Mouse (Mus musculus): ENCODE results near the gene 2310033P09Rik.
"Not testable (repeated sequence)": the region's sequence is repeated elsewhere in the genome, so short reads cannot be mapped to it uniquely, and the experiment has no call there.

The 2310033P09Rik gene

DNA sequence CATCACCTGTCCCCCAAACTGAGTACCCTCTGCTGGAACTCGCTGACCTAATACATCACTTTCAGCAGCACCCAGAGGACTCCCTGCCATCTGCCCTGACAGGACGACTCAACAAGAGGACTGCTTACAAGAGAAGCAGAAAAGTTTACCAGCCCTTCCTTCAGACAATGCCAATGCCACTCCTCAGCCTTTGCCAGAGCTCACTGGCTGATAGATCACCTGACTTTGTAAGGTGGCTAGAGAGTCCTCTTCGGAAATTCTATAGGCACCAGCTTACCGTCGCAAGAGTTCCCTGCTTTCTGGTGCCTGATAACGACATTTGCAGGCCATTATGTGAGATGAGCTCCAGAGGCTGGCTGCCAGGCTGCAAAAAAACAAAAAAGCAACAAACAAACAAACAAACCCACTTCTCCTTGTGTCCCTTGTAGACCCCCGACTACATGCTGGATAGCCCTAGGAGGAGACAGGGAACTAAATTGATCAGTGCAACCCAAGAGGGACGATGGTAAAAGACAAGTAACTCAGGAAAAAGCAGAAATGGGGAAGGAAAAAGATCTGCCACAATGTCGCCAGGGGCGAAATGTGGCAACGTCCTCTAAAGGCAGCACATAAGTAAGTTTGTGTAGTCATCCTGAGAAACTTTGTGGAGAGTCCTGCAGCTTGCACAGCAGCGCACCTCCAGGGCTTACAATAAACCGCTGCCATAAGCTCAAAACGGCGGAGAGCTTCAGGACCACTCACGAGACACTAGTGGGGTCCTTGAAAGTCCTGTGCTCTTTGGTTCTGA is 6.7 kb upstream of the 2310033P09Rik start:
- DNase-seq (ENCODE audit: low spot score): no peak

DNA sequence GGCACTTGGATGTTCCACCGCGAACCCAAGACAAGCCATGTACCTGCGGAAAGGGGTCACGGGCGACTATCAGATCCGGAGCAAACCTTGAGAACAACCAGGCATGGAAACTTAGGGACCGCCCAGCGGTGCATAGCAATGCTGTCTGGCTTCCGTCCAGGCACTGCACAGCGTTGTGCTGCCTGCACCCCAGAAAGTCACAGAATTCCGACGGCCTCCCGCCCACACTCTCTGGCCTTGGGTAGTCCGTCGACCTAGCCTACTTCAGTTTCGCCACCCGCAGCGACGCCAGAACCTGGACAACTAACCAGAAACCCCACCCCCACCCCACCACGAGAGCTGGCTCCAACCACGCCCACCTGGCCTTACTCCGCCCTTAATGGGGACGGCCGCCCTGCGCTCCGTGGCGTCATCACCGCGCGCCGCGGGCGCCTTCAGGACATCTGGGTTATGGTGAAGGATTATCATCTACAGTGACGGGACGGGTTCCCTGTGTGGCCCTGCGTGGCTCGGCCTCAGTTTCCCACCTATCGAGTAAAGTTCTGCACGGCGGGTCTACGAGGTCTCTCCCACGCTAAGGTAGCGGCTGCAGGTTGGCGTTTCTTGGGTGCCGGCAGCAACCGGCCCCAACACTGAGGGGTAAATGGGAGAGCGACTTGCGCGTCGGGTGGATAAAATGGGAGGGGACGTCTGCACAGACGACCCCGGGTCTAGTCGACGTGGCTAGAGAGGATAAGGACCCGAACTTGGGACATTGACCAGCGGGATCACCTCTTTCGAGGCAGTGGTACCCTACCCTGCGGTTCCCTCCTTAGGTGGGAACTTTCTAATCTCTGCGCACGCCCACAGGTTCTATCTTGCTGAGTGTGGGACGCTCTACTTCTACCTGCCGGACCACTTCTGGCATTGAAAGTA is 5.8 kb upstream of the 2310033P09Rik start, which contains the start of gene Mrpl55:
Mrpl55 (plus strand) TSS at position 406 of the 915 bp plus-strand sequence.
- DNase-seq (ENCODE audit: low spot score): peak; percentile 93

DNA sequence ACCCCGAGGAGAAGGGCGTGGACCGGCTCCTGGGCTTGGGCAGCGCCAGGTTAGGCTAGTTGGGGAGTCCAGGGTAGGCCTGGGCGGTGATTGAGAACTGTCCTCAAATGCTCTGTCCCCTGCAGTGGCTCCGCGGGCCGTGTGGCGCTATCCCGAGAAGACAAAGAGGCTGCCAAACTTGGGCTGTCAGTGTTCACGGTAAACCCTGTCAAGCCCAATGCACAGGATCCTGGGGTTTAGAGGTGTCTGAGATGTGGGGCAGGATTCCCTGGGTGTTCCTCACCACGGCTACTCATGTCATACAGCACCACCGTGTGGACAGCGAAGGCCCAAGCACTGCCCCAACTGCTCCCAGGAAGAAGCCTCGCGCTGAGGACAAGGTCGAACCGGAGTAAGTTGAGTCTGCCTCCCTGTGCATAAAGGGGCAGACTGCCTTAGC is 901 bp downstream of the 2310033P09Rik start:
- peak; percentile 82 for DNase-seq (ENCODE audit: low spot score)

DNA sequence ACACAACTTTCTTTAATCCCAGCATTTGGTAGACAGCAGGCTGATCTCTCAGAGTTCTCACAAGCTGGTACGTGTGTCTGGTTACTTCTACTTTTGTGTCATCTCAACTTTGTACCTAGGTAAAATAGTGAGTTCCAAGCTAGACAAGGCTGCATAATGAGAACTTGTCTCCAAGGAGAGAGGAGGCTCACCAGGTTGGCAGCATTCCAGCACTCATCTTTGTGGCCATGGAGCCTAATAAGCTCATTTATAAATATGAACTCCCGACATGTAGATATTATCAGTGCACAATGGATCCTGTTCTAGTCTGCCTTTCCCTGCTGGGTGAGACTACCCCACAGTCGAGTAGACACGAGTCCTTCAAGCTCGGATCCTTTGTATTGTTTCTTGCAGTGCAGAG is 1.5 kb downstream of the 2310033P09Rik start:
- no peak for DNase-seq (ENCODE audit: low spot score)

DNA sequence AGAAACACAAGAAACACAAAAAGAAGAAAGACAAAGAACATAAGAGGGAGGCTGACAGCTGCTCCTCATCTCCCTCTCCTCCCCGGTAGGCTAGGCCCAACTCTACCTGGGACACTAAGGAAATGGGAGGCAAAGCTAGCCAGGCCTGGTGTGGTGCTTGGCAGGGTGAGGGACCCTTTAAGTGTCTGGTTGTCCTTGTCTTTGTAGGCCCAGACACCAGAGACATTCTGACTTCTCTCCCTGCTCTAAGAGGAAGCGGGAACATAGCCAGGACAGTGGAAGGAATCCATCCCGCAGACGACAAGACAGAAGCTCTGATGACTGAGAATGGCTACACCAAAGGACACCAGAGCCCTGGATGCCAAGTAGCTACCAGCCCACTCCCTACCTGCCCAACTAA is 1.9 kb downstream of the 2310033P09Rik start:
- DNase-seq (ENCODE audit: low spot score): no peak

DNA sequence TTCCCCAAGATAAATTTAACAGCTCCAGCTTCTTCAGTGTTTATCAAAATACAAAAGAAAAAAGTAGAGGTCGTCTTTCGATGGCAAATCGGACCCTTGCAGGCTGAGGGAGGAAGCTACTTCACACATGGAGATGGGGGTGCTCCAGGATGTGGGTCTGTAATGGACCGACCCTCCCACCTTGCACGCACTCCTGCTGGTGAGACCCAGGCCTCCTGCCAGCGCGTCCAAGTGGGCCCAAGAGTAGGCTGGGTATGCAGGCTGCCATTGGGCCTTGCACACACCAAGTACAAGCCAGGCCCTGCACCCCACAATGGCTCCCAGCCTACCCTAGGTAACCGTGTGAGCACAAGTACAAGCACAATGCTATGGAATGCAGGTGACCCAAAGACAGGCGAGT is 3.4 kb downstream of the 2310033P09Rik start:
- not testable (repeated sequence) for DNase-seq (ENCODE audit: low spot score)

DNA sequence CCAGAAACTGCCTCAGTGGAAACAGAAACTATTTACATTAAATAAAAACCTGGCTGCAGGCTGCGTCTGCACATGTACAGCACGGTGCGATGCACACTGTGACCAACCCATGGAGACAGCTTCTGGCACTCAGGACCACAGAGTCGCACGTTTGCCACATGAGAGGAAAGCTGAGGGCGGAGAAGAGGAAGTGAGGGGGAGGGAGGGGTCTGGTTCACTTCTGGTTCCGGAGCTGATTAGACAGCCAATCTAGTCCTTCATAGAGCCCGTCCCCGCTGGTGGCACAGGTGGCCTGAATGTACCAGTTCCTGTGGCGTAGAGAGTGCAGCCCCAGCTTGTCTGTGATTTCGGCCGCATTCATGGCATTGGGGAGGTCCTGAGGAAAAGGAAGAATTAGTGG is 4.2 kb downstream of the 2310033P09Rik start:
- DNase-seq (ENCODE audit: low spot score): not testable (repeated sequence)

DNA sequence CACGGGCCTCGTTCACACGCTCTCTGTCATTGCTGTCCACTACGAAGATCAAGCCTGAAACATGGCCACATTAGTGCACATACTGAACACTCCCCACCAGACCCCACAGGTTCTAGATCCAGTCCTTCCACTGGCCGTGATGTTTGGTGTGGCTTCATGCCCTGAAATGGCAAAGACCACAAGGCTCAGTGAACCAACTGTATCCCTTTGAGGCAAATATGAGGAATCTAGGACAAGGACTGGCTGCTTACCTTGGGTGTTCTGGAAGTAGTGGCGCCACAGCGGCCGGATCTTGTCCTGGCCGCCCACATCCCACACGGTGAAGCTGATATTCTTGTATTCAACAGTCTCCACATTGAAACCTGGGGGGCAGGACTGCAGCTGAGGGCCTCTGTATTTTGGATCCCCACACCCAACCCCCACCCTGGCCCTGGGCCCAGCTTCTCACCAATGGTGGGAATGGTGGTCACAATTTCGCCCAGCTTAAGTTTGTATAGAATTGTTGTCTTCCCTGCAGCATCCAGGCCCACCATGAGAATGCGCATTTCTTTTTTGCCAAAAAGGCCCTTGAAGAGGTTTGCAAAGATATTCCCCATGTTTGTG is 4.9 kb downstream of the 2310033P09Rik start:
- DNase-seq (ENCODE audit: low spot score): no peak

DNA sequence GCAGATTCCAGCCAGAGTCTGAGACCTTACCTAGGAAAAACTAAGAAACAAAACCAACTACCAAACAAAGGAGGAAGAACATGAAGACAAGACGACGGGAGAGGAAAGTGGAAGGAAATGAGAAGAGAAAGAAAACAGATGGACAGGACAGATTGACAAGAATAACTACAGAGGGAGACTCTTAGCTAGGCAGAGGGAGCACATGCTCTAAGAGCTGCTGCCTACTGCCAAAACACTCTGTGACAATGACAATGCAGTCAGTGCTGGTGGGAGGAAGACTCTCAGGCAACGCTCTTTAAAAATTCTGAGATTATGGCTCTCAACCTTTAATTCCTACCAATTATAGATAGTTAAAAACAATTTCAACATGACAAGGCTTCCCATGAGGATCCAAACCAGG is 8.8 kb downstream of the 2310033P09Rik start:
- DNase-seq (ENCODE audit: low spot score): no peak

DNA sequence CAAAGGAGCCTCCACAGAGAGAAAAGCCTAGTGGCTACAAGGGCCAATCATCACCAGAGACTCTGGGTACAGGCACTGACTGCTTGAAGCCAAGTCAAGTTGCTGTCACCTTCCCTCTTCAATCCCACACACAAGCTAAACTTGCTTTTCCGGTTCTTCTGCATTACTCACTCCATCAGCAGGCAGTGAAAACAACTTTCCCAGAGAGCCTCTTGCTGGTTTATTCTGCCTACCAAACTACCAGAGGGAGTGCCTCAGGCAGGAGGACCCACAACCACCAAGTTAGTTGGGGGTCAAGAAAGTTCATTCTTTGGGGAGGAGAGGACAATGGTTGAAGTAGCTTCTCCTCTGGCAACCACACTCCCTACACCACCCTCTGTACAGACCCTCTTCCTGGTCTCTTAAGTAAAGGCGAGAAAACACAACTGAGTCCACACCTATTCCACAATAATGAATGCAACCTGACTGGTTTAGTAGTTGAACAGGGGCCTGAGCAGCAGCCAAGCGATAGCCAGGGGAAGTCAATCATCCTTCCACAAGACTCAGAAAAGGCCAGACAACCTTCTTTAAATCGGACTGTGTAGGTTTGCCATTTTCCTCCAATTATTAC is 10.4 kb downstream of the 2310033P09Rik start:
- DNase-seq (ENCODE audit: low spot score): no peak

DNA sequence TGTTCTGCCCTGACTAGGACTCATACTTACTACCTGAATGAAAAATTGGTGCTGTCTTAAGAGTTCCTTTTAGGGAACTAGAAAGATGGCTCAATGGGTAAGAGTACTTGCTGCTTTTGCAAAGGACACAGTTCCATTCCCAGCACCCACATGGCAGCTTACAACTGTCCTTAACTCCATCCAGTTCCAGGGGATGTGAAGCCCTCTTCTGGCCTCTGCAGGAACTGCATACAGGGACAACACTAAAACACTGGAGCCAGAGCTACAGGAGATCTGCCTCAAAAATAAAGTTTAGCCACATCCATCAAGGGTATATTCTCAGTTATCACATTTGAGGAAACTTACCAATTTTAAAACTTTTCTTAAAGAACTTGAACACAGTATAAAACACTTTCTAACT is 10.9 kb downstream of the 2310033P09Rik start:
- no peak for DNase-seq (ENCODE audit: low spot score)

DNA sequence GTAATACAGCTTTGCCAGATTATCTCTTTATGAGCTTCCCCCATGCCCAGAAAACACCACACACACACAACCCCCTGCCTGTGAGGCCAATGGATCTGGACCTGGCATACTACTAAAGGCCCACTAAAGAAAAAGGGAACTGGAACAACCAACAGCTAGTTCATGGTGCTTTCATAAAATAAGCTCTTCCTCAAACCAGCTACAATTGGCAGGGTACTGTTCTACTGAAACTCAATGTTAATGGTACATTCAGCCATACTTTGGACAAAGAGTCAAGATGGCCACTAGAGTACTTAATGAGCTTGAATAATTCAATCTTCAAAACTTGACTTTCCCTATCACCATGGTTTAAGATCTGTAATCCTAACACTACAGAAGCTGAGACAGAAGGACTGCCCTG is 13.5 kb downstream of the 2310033P09Rik start:
- no peak for DNase-seq (ENCODE audit: low spot score)

DNA sequence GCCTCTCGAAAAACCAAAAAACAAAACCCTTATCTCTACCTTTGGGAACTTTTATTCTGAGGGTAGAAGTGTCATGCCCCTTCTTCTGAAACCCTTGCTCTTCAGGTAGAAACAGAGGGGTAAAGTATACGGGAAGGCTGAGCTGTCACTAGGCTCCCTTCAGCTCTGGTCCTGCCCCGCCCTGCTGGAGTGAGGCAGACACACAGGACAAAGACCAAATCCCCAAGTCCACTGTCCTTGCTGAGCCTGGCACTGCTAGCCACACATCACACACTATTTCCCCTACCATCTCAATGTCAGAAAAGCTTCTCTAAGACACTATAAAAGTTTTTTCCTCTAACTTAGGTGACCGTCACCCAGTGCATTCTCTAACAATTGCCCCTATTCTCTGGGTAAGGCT is 14.2 kb downstream of the 2310033P09Rik start:
- DNase-seq (ENCODE audit: low spot score): no peak

DNA sequence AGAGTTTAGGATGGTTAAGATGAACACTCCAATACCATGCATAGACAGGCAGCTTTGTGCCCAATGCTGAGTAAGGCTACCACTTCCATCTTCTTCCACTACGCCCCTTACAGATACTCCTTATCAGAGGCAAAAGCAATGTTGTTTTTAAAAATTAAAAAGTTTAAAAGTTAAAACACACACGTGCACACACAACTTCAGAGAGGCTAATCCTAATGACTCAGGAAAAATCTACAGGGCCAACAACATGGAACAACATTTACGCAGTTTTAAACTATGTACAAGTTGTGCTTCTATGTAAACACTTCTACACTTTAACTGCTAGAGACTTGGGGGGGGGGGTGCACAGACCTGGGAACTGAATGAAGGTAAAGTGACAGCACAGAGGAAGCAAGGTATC is 15.9 kb downstream of the 2310033P09Rik start:
- no peak for DNase-seq (ENCODE audit: low spot score)

DNA sequence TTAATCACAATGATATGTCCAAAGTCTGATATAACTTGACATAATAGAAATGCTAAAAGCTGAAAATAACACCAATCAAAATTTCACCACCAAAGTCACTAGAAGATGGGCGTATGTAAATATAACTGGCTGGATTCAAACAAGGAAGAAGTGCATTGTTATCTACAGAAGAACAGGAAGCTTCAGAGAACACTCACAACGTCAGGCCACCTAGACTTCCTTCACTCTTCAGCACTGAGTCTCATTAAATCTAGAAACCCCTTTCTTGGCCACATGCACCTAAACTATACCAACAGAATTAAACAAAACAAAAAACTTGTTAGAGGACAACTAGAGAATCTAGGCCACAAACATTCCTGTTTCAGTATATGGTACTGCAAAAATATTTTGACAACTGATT is 16.3 kb downstream of the 2310033P09Rik start:
- DNase-seq (ENCODE audit: low spot score): no peak

DNA sequence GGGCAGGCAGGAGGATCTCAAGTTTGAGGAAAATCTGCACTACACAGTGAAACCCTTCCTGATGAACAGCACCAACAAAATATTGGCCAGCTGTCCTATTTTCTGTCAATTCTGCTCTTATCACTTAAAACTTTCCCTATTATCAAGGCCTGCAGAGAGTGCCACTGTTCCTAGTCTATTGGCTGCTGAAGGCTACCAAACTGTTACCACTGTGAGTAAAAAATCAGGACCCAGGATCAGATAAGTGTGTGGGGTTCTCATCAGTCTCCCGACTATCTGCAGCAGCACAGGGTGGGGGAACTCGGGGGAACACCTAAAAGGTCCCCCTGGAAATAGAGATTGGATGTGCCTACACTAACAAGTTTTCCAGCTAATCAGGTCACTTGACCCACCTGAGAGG is 17.0 kb downstream of the 2310033P09Rik start:
- DNase-seq (ENCODE audit: low spot score): no peak

DNA sequence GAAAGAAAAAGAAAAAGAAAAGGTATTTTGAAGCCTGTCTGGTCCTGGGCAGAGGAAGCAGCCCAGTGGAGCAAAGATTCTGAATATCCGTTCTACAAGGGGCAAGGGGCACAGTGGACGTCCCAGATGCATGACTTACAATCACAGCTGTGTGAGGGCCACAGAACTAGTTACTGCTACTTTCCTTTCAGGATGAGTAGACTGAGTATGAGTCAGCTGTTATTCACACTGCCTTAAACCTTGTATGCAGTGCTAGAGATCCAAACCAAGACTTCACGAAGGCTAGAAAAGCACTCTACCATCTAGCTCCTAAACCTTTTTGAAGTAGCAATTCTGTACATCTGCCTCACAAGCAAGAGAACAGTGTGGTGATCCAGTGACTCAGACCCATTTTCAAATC is 18.1 kb downstream of the 2310033P09Rik start:
- no peak for DNase-seq (ENCODE audit: low spot score)

DNA sequence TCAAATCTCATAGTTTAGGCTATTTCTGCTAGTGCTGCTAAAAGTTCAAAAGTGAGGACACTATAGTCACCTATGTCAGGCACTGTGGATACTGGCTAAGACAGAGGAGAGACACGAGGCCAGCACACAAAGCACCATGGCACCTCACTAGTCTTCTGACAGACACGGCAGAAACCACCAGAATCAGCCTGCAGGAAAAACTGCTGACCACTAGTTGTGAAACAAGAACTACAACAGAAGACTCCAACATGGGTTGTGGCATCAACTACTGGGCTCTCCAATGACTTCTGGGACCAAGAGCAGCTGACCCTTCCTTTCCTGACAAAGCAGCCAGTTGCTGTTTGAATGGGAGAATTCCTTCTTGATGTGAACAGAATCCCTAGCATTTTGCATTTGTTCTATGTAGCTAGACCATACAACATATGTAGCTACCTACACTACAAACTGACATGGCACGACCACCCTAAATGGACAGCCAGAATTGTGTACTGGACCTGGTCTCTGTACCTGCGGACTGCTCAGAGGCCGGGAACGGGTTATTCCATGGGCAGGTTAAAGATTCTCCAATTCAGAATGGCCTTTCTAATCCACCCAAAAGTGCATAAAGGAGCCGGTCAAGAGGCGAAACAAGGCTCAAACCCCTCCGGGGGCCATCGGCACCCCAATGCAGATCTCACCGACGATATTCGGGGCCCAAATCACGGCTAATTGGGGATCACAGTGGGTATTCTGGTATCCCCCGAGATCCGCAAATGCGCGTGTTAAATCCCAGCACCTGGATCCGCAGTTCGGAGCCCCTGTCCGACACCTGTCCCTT is 18.9 kb downstream of the 2310033P09Rik start:
- DNase-seq (ENCODE audit: low spot score): no peak

DNA sequence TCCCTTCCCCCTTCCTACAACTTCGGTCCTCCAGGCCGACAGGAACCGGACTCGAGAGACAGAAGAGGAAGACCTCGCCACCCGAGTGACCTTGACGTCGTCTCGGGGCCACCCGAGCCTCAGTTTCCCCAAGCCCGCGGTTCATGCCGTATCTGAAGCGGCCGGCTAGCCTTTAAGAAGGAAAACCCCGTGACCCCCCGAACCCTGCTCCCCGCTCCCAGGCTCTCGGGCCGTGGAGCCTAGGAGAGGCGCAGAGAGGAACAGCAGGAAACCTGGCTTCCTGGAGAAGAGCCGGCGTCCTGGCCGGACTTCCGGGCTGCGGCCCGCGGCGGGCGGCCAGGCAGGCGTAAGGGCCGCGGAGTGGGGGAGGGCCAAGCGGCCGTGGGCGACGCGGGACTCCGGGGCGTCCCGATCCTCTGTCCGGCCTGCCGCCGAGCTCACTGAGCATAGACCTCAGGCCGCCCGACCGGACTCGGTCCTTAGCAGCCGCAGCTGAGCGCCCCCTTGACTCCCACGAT is 19.5 kb downstream of the 2310033P09Rik start:
- DNase-seq (ENCODE audit: low spot score): no peak

DNA sequence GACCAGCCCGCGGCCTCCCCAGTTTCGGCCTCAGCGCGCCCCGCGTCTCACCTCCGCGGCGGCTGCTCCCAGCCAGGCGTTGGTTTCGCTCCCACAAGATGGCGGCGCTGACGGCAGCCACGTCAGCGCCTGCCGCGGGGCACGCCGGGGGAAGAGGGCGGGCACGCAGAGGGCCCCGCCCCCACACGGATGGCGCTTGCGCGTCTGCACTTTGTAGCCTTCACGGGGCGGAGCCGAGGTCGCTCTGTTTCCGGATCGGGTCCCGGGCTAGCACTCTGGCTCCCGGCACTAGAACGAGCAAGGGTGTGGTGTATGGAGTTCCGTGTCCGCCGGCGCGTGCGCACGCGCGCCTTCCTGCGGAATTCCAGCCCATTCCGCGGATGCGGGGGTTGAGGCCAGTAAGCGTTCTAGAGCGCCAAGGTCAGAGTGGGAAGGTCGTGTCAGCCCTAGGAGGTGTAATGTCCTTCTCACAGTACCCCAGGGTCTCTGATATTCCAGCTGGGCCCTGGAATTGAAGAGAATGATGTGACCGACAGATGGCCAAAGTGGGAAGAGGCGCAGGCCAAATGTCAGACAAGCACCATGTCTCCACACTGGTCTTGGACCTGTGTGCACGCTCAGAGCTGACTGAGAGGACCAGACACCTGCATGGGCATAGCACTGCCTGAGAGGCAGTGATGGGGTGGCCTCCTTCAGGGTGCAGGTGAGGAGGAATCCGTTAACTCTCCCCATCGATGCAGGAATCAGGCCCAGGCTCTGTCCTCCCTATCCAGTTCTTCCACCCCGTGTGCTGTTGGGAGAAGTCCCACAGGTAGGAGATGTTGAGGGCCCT is 20.2 kb downstream of the 2310033P09Rik start, which contains the start of gene Arf1:
Arf1 (minus strand) TSS at position 149 of the 832 bp plus-strand sequence.
- DNase-seq (ENCODE audit: low spot score): peak; percentile 97
